Mouse (Mus musculus) cerebral cortex, adult 2 months (tissue): Measurements from ENCODE around the gene C1qtnf12.

ENCODE experiments used
- WGBS: fragments of 180-500 bp; shearing (Covaris S2); methylation state at CpG from one replicate; pipeline ENCODE4 v1.1.7; 2018; 5-methylcytosine and 5-hydroxymethylcytosine counted together

Gene C1qtnf12

DNA sequence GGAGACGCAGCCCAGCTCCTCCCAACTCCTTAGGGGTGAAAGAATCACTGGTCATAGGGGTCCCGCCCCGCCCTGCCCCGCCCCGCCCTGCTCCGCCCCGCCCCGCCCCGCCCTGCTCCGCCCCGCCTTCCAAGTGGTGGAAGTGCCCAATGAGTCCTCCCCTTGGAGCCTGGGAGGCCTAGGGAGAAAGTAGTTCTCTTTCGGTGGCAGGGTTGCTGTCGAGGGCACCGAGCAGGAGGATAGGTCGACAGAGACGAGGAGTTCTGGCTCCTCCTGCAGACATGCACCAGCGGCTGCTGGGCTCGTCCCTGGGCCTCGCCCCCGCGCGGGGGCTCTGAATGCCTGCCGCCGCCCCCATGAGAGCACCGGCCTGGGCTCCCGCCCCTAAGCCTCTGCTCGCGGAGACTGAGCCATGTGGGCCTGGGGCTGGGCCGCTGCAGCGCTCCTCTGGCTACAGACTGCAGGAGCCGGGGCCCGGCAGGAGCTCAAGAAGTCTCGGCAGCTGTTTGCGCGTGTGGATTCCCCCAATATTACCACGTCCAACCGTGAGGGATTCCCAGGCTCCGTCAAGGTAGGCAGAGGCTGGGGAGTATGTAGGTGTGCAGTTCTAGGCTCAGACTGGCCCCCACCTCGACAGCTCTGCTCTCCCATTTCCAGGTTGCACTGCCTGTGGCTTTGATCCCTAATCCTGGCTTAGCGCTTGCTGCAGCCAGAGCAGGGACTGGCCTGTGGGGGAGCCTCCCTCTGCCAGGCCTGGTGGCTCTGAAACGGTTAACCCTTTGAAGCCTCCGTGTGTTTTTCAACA is at the start of gene C1qtnf12:
Gene C1qtnf12, plus strand, starts transcription at position 152 of the 805 bp plus-strand sequence.
- WGBS = 4% methylated on average over 42 of the region's 42 CpGs

DNA sequence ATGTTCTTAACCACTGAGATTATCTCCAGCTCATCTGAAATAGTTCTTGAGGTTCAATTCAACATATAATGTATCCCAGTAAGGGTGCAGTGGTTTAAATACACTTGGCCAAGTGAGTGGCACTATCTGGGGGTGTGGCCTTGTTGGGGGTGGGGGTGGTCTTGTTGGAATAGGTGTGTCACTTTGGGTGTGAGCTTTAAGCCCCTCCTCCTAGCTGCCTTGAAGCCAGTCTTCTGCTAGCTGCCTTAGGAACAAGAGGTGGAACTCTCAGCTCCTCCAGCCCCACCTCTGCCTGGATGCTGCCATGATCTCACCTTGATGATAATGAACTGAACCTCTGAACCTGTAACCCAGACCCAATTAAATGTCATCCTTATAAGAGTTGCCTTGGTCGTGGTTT is 30.1 kb upstream of the C1qtnf12 start:
- WGBS = 81% methylated on average over 1 of the region's 1 CpGs

DNA sequence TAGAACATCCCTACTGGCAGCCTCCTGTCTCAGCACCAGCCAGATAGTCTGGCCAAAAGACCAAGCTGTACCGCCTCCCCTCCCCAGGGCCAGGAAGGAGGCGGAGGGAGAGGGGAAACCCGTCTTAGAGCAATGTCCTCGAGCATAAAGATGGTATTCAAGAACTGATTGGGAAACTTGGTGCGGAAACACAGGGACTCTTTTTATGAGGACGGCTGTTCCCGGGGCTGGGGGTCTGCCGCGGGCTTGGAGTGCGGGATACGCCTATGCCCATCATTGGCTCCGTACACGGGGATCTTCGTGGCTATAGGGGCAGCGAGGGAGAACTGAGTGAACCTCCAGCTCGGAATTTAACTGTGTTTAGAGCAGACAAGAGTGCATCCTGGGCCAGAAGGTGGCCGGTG is 19.1 kb upstream of the C1qtnf12 start:
- WGBS = under 1% methylated on average over 17 of the region's 17 CpGs

DNA sequence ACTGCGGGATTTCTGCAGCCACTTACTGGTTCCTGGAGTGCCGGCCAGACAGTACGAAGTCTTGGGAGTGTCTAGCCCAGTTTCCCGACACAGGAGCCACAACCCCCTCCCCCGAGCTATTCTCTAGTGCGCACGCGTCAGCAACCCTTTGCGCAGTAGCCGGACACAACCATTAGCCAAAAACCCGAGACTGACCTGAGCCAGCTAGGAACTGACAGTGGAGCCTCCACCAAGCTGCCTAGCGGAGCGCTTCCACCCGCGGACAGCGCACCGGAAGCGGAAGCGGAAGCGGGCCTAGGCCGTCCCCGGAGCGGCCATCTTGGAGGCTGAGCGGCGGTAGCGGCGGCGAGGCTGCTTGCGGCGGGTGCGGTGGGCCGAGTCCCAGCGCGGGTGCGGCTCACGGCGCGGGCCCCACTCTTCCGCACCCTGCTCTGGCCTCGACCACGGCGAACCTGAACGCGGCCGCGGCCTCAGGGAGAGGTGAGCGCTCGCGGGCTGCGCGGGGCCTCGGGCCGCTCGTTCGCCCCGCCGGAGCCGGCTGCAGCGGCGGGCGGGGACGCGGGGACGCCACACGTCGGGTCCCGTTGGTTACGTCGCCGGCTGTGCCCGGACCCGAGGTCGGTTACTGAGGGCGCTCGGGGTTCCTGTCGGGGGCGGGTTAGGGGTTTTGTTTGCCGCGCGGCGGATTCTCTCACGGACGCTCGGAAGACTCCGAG is 18.4 kb upstream of the C1qtnf12 start, which contains the start of gene Ube2j2:
Gene Ube2j2, plus strand, starts transcription at position 298 of the 716 bp plus-strand sequence.
- WGBS = under 1% methylated on average over 83 of the region's 85 CpGs

DNA sequence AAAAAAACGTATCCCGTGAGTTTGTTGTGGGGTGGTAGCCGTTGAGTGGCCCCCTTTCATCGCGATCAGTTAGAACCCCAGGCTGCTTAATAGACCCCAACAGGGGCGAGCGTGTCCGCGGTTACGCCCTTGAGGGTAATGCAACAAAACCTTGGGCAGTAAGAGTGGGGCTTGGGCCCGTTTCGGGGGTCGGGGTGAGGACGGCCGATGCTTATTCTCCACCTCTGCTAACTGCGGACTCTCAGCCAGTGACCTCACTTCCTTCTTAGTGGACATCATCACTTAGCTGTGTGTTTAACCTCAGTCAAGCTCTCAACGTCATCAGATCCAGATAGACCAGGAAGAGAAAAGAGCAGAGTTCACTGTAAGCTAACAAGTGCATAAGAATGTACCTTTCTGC is 17.8 kb upstream of the C1qtnf12 start:
- WGBS = under 1% methylated on average over 17 of the region's 17 CpGs

DNA sequence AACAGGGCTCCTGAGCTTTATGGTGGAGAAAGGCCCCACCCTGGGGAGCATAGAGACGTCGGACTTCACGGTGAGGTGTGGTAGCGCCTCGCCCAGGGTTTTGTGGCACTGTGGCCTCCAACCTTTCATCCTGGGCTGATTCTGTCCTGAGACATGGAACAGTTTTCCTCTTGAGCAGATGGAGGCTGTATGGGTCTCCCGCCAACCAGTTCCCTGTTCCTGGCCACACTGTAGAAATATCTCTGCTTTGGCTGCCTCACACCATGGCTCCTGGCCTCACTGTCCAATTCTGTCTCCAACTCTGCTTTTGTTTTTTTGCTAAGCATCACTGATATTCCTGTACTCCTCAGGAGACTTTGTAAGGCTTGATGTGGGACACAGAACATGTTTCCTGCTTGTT is 6.6 kb upstream of the C1qtnf12 start:
- 90% methylated on average over 6 of the region's 6 CpGs for whole genome bisulfite sequencing

DNA sequence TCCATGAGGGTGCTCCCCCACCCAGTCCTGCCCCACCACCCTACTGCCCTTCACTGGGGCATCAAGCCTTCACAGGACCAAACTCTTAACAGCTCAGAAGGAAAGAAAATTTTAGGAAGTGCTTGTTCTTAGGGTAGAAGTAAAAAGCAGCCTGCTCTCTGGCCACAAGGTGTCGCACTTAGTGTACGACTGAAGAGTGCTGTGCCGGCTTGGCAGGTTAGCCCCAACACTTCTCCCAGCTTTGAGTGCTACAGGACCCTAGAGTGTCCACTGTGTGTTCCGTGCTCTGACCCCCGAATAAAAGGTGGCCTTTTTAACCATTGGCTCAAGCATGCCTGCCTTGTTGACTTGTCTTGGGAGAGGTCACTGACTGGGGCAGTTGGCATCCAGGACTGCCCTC is 2.8 kb upstream of the C1qtnf12 start:
- WGBS = 4% methylated on average over 5 of the region's 5 CpGs

DNA sequence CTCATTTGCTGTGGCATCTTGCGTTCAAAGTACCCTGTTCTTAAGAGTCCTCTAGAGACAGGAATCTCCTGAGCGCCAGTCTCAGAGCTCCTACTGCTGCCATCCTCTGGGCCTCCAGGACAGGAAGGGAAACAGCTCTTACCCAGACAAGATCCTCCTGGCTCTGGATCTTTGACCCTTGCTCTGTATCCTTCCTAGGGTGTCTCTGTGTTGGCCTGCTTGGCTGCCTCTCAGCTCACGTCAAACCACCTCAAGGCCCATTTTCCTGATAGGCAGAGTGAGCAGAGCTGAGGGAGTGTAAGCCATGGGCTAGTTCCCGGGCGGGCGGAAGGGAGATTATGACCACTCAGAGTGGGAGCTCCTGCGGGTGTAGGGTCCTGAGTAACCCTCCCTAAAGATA is 988 bp downstream of the C1qtnf12 start:
- WGBS = 65% methylated on average over 7 of the region's 7 CpGs

DNA sequence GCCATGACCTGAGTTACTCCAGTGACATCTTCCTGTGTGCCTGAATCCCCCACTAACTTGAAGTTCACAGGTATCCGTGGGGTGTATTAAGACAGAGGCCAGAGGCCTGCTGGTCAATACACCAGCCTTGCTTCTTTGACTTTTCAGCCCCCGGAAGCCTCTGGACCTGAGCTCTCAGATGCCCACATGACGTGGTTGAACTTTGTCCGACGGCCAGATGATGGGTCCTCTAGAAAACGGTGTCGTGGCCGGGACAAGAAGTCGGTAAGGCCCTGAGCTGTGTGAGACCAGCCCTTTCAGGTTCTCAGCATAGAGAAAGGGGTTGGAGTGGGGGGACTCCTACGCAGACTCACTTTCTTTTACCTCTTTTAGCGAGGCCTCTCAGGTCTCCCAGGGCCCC is 2.3 kb downstream of the C1qtnf12 start:
- 91% methylated on average over 11 of the region's 11 CpGs for WGBS

DNA sequence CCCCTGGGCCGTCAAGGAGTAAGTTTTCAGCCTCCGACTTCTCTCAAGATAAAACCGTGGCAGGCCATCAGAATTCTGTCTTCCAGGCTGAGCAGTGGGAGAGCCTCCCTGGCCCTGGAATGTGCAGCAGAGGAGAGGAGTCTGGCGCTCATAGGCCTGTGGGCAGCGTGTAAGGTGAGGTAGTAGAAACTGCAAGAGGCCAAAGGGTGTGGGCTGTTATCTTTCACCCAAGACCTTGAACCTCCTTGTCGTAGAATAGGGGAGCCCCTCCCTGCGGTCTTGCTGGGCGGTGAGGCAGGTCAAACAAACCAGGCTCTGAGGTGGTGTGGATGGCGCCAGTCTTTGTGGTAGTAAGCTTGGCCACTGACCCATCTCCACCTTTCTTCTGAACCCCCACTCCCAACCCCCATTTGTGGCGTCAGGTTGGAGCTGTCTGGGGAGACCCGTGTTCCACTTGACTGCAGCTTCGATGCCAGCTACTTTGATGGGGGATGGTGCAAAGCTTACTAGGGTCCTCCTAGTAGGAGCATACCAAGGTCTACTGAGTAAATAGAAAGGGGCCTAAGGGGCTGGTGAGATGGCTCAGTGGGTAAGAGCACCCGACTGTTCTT is 7.0 kb downstream of the C1qtnf12 start:
- 90% methylated on average over 13 of the region's 13 CpGs for WGBS

DNA sequence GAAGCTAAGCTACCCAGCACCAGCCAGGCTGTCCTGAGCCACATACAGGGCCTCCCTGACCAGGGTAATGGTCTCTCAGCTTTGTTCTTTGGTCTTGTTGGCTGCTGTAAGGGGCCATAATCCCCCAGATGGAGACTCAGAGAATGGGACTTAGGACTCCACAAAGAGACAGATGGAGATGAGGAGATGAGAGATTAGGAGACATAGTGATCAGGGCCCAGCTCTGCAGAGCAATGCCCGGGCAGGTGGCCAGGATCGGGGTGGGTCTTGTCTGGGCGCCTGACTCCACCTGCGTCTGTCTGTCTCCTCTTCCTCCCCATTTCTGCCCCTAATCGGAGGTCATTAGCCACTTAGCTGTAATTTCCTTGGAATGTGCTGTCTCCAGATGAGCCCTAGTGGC is 8.2 kb downstream of the C1qtnf12 start:
- WGBS = 85% methylated on average over 5 of the region's 5 CpGs

DNA sequence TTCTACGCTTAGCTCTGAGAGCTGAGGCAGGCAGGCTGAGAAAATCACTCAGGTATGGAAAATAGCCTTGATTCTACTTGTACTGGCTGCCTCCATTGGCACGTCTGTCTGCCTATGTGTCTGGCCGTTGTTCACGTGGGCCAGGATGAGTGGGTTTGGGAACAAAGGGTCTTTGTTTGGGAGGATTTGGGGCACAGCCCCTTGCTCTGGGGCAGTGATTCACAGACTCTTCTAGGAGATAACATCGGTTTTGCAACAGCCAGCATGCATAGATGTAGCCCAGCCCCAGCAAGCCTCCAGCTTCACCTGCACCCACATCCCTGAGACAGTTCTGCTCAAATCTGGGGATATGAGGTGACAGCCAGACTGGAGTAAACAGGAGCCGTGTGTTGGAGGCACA is 10.5 kb downstream of the C1qtnf12 start:
- 67% methylated on average over 6 of the region's 6 CpGs for WGBS

DNA sequence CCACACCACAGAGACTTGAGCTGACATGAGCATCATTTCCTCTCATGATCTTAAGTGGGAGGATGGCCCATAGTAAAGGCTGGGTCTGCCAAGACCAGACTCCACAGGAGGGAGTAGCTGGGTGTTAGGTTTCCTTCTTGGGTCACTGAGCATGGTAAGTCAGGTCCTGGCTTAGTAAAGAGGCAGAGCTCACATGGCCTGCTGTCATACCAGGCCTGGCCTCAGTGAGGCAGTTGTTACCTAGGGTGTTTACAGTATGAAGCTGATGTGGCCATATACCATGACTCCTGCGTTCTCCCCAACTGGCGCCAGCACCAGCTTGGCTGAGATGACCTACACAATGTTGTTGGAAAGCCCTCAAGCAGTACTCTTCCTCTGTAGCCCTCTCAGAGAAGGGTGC is 11.1 kb downstream of the C1qtnf12 start:
- WGBS = 79% methylated on average over 2 of the region's 2 CpGs

DNA sequence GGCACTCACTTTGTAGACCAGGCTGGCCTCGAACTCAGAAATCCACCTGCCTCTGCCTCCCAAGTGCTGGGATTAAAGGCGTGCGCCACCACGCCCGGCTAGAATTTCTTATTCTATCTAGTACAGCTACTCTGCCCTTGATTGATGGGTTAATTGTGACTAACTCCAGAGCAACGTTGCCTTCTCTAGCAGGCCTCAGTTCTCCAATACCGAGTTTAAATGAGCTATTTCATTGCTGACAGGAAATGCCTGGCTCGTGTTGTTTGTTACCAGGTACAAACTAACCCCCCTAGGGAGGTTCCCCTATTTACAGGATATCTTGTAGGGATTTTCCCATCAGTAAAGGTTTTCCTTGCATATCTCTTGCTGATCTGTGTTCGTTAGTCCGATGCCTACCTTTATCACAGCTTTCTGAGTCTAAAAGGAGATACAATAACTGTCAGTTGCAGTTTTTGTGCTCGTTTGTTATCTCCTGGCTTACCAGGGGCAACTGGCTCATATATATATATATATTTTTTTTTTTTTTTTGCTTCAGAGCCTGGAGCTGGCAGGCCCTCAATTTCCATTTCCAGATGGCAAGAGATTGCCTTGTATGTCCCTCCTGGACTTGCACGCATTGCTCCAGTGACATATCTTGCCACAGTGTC is 19.4 kb downstream of the C1qtnf12 start:
- 70% methylated on average over 12 of the region's 12 CpGs for WGBS

DNA sequence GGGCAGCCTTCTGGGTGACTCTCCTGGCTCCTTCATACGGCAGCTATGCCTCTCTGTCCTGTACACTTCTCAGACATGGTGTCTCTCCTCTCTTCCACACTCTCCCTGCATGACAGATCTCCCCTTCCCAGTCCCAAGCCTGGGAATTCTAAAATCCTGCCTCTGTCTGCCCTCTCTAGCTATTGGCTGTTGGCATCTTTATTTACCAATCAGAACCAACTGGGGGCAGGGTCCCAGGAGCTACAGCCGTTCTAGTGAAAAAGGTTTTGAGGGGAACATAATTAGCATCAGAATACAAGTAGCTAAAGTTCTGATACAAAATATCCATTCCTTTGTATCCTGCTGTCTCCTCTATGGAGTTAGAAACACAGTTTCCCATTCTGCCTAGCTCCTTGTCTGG is 21.7 kb downstream of the C1qtnf12 start:
- WGBS = 25% methylated on average over 2 of the region's 2 CpGs

DNA sequence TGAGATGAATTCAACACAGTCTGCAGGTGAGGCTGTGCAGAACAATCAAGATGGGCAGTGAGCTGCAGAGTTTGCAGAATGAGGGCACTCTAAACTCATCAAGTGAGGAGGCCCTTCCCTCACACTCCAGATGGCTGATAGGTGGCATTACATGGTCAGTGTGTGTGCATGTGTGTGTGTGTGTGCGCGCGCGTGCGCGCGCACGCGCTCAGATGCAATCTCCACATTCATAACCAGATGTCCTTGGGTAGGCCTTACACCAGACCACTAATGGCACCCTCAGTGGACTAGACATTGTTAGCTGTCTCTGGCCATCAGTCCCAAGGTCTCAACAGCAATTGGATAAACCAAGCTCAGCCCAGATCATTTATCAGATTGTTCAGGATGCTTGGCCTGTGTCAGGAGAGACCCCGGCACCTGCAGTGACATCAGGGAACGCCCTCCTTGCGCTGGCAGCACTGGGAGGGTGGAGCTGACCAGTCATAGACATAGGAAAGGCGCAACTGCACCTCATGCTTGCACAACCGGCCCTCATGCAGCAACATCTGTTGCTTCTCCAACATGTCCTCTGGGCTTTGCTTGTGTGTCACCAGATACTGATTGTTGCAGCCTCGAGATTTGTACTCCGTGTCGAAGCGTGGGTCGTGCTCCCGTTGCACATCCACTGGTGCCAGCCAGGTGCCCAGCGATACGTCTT is 29.2 kb downstream of the C1qtnf12 start:
- 78% methylated on average over 22 of the region's 22 CpGs for WGBS

DNA sequence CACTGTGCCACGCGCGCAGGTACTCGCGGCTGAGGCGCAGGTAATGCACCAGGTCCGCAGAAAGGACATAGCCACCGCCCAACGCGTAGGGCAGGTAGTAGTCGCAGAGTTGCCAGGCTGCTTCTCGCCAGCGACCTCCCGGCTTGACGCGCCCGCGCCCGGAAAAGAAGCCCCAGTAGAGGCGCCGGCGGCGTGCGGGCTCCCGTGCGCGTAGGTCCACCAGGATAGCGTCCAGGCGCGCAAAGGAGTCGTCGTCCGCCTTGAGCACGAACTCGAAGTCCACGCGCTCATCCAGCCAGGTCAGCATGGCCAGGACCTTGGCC is 29.8 kb downstream of the C1qtnf12 start:
- 15% methylated on average over 37 of the region's 37 CpGs for WGBS

DNA sequence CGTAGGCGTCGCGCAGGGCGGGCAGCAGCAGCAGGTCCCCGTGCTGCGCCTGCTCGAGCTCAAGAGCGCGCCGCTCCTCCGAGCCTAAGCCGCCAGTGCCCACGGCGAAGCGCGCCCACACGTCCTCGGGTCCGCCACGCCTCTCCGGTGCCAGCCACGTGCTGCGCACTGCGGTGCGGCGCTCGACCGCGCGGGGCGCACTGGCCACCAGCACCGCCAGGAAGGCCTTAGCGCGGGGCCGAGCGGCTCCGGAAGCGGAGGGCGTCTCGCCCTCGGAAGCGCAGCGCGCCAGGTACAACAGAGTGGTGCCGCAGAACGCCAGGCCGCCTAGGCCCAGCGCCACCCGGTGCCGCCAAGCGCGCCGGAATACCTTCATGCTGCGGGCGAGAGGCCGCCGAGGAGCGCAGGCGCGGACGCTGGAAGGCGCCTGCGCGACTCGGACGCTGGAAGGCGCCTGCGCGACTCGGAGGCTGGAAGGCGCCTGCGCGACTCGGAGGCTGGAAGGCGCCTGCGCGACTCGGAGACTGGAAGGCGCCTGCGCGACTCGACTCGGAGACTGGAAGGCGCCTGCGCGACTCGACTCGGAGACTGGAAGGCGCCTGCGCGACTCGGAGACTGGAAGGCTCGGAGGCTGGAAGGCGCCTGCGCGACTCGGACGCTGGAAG is 30.3 kb downstream of the C1qtnf12 start, which contains the start of the genes B3galt6 and Sdf4:
Gene B3galt6, minus strand, starts transcription at position 409 of the 665 bp plus-strand sequence.
Gene Sdf4, plus strand, starts transcription at position 632 of the 665 bp plus-strand sequence.
- WGBS = under 1% methylated on average over 99 of the region's 99 CpGs

DNA sequence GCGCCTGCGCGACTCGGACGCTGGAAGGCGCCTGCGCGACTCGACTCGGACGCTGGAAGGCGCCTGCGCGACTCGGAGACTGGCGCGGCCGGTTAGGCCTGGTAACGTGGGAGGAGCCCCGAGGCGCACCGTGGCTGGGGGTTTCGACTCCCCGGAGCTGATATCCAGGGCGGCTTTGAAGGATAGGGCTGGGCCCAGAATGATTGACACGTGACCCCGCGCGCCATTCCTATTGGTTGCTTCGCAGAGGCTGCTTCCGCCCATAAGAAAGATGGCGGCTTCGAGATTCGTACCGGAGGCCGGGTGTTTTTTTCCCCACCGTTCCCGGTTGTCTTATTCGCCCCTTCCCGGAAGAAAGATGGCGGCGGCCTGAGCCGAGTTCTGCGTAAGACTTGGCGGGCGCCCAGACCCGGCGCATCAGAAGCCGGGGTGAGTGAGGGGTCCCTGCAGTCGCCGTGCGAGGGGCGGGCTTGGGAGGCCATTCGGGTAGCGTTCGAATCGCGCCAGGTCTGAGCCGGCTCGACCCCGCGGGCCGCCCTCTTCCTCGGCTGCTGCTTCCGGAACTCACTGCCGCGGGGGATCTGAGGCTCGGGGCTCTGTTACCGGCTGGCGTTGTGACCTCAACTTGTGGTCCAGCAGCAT is 30.9 kb downstream of the C1qtnf12 start:
- under 1% methylated on average over 70 of the region's 70 CpGs for whole genome bisulfite sequencing

DNA sequence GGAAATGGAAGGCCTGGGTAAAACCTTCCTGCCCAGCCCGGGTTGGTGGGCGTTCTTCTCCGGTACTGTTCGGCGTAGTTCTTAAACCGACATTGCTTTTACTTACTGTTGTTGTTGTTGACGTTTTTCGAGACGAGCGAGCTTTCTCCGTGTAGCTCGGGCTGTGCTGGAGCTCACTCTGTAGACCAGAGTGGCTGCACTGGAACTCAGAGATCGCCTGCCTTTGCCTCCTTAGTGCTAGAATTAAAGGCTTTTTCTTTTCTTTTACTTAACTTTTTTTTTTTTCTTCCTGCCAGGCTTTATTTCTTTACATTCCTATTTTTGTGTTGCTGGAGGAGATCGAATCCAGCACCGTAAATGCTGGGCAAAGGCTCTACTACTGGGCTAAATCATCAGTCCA is 31.5 kb downstream of the C1qtnf12 start:
- WGBS = 2% methylated on average over 15 of the region's 15 CpGs
